Mouse (Mus musculus) hindlimb bud, embryonic 11.5 days (tissue): Measurements from ENCODE around the gene Pif1.

Experiments used
- DNase-seq: peaks from one replicate; pipeline ENCODE4 v3.0.0-alpha.2; 2012; ENCODE audit warnings: low read depth, low spot score; ENCODE audit errors: extremely low spot score

Gene Pif1

DNA sequence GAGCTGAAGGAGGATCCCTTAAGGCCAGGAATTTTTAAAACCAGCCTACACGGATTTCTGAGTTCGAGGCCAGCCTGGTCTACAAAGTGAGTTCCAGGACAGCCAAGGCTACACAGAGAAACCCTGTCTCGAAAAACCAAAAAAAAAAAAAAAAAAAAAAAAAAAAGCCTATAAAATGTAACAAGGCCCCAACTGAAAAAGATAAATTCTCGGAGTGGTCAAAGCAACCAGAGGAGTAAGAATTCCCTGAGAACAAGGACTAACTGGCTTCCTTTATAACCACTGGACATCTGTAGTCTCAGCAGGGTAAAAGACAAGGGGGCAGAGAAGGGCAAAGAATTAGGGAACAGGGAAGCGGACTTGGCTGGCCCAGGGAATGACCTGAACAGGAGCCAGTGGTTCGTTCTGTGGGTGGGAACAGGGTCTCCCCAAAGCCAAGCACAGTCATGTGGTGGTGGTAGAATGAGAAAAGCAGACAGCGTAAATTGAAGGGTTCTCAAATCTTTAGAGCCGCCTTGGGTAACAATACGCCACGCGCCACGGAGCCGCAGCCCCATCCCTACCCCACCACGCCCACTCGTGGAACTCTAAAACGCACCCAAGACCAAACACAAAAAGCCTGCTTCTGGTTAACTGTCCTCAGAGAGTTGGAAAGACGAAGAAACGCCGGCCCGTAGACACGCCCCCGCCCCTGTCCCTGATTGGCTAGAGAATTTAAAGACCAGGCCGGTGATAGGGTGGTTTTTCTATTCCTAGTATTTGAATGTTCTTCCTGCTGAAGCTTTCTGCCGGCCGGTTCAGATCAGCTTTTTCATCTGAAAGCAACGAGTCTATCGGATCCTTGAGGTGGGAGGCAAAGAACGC lies at the start of gene Pif1:
Gene Pif1, plus strand, starts transcription at position 755 of the 864 bp plus-strand sequence.
- DNase-seq: peak; percentile 53

DNA sequence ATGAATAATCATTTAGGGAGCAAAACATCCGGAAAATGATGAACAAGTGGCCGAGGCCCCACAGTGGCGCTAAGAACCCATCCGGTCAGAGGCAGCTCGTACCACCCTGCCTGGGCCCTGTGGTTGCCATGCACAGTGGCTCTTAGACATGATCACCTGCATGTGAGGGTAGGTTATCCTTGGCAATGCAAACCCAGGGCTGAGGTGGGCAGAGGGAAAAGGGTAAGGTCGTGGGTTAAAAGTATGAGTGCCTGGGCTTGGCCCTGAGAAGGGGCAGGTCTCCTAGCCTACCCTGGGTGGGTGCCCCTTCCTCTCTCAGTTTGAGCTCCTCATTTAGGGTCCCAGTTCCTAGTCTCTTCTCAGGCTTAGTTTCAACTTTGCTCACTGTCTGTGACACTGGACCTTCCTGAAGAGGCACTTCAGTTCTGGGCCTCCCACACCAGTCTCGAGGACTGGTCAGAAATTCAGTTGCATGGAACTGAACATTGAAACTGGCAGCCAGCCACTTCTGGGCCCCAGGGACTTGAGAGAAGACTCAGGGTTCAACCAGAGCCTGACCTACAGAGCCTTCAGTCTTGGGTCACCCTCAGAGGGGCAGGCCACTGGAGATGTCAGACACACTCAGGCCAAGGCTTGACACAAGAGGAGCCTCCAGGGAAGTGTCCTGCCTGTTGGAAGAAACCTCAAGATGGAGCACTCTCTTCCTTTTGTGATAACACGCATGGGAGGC lies 48.9 kb upstream of the Pif1 start:
- DNase-seq: no peak

DNA sequence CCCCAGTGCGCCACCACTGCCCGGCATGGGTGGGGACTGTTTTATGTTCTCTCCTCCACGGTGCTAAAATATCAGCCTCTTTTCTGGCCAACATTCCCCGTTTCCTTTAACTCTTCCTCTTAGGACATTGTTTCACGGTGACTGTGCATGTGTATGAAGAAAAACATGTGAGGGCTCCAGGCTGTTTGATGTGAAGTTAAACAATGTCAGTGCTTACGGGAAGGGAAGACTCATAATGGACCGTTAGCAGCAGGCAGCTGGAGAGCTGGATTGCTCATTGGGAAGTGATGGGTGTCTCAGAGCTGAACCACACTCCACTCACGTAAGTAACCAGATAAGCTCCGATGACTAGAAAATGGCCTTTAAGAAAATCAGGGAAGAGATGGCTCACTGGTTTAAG lies 47.3 kb upstream of the Pif1 start:
- DNase-seq: no peak

DNA sequence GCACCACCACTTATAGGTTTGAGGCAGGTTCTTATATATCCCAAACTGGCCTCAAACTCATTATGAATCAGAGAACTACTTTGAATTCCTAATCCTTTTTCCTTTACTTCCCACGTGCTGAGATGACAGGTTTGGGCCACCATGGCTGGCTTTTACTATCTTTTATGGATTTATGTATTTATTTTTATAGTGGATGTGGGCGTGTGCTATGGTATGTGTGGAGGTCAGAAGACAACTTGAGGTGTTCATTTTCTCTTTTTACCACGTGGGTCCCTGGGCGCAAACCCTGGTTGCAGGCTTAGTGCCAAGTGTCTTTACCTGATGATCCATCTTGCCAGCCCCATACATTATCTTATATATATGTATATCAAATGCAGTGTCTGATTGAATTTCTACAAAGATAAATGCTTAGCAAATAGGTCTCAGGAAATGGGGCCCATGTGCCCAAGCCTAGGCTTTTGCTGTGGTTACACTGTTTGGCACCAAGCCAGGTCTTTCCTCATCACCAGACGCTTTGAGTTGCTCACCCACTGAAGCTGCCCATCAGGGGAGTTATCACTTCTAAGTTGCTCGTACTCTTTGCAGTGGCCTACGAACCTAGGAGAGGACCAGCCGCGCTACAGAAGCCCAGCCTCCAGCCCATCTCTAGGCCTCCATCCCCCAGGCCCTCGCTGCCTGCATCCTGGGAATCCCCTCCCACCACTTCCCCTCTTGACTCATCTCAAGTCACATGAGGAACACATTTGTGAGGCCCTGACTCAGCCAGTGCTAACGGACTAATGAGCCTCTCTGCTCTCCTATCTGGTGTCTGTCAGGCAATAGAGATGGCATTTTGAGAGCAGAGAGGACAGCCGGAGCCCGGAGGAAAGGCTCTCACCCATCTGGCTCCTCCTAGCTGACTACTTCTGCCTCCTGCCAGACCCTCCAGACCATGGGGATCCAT lies 45.6 kb upstream of the Pif1 start:
- no peak for DNase-seq

DNA sequence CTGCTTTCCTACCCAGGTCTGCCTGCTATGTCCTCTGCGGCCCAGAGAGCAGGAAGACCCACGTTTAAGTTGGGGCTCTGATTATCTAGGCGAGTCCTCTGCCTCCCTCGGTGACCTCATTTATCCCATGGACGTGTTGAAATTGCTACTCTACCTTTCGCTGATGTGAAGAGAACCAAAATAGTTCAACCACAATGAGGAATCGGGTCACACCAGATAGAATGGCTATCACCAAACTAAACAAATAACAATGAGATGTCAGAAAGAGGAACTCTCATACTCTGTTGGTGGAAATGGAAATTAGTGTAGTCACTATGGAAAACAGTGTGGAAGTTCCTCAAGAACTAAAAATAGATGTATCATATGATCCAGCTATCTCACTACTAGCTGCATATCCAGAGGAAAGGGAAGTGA lies 44.8 kb upstream of the Pif1 start:
- DNase-seq: no peak

DNA sequence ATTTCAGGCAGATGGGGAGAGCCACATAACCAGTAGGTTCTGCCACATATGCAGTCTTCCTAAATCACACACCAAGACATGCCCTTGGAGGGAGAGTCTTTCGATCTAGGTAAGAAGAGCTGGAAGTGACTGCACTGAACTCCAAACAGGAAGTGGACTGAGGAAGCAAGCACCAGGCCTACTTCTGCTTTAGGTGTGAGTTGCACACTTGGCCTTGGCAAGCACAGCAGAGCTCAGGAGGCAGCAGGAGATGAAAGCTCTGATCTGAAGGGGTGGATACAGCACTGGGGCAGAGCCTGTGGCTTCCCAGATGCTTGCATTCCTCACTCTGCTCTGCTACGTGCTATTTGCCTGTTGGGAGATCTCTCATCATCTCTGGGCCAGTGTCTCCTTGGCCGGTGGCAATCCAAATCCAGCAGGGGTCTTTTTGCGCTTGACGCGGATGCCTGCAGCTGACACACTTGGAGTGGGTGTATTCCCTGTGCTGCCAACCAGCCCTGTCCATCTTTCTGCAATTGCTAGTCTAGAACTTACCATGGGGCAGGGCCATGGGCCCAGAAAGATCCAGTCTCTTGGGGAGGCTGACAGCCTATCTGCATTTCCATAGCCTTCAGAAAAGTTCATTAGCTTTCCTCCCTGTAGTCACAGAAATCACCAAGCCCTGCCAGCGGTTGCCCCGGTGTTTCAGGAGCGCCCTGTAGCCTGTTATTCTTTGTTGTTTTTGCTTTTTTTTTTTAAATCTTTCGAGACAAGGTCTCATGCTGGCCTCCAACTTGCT lies 41.1 kb upstream of the Pif1 start:
- DNase-seq: no peak

DNA sequence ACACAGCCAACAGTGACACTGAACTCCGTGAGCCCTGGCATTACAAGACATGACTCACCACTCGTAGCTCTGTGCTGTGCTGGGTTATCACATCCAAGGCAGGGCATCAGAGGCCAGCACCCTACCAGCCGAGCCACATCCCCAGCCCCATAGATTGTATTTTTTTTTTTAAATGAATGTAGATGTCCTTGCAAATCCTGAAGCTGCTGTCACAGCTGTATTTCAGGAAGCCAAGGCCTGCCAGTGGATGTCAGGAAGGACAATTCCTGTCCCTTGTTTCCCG lies 40.6 kb upstream of the Pif1 start:
- no peak for DNase-seq

DNA sequence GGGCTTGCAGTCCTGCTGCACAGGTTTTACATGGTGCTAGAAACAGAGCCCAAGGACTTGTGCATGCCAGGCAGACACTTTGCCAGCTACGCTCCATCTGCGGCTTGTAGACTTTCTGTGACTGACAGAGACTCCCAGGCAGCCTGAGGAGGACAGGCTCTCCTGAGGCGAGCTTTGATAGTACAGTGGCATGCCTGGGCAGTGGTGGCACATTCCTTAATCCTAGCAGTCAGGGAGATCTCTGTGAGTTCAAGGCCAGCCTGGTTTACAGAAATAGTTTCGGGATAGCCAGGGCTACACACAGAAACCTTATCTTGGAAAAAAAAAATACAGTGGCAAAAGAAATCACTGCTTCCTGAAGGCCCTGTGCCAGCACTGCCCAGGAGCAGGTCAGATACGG lies 39.8 kb upstream of the Pif1 start:
- DNase-seq: no peak

DNA sequence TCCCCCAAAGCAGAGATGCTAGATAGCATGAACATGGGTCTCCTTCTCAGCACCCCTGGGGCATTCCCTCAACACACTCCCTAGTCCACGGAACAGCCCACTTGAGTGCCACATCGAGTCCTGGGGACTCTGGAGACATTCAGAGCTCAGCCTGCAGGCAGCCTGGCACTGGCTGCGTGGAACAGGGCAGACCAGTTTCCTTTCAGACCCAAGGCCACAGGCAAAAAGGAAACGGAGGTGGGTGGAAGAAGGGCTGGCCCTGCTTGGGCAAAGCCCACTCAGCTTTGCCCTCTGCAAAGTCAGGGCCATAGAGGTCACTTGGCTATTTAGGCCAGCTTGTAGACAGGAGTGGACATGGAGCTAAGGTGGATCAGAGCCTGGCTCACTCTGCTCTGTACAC lies 39.1 kb upstream of the Pif1 start:
- DNase-seq: no peak

DNA sequence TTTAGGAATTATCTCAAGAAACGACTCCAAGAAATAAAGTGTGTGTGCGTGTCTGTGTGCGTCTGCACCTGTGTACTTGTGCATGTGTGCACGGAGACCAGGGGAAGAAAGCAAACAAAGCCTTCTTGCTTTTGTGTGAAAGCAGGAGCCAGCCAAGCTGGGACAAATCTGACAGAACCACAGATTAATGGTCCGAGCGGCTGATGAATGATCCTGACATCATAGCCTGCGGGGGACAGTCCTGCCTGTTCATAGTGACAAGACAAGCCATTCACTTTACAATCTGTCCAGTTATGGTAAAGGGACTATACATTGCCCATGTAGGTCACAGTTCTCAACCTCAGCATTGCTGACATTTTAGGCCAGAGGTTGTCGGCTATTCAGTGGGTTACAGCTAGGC lies 38.6 kb upstream of the Pif1 start:
- no peak for DNase-seq

DNA sequence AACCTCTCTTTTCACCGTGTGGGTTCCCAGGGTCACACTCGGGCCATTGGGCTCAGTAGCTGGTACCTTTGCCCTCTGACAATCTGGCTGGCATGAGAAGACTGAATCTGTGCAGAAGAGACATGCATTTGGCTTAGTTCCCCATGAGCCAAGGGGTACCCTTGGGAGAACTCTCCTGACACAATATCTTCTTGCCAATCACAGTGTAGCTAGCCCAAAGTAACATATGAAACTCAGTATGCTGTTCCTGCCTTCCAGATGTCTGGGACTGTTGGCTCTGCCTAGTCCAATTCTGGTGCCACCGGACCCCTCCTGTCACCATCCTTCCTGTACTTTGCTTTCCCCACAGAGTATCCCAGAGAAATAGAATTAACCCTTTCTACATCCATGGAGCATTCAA lies 37.8 kb upstream of the Pif1 start:
- no peak for DNase-seq

DNA sequence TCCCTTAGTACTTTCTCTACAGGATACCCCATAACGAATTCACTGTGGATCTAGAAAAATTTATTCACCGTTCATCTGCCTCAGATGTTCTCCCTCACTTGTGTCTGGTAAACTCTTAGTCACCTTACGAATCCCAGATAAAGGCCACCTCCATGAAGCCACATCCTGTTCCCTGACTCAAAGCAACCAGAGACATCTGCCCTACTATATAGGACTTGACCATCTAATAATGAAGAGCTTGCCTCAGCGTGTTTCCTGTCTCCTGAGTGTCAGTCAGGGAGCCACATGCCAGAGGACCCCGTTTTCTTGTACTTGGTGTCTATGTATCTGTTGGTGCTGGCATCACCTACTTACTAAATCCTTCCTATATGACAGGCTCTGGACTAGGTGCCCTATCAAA lies 37.3 kb upstream of the Pif1 start:
- no peak for DNase-seq

DNA sequence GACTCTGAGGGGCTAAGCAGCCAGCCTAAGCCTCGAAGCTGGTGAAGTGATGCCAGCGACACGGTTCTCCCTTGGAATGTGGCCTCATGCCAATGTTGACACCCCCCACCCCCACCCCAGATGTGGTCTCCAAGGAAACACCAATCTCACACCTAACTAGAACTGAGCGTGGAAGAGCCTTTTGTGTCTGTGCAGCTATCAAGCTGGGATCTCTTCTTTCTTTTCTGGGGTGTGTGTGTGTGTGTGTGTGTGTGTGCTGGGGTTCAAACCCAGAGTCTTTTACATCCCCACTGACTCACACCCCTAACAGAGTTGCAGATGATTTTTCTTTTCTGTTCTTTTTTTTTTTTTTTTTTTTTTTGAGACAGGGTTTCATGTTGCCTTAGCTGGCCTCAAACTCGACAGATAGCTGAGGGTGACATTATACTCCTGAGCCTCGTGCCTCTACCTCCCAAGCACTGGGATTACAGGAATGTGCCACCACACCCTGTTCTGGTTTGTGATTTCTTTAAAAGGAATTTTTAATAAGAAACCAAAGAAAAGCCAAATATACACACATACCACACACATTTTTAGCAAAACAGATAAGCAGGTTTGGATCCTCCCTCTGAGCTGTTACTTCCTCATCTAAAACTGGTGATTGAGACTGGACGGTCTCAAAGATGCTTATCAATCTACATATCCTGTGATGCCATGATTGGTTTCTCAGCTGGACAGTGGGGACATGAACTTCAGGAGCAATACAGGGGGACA lies 36.7 kb upstream of the Pif1 start:
- no peak for DNase-seq

DNA sequence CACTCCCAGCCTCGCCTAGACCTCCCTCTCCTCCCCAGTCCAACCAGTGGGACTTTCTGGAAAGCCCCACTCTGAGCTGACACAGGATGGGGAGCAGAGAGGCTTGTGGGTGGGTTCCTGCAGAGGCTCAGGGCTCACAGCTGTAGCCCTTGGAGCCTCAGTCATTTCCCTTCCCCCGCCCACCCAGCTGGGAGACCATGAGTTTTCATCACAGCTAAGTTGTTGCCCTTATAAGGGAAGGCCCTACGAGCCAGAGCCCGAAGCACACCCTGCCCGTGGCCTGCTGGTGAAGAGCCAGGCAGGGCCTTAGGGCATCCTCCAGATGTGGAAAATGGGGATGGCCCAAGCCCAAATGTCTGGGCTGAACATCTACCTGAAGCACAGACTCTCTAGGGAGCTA lies 35.9 kb upstream of the Pif1 start:
- no peak for DNase-seq

DNA sequence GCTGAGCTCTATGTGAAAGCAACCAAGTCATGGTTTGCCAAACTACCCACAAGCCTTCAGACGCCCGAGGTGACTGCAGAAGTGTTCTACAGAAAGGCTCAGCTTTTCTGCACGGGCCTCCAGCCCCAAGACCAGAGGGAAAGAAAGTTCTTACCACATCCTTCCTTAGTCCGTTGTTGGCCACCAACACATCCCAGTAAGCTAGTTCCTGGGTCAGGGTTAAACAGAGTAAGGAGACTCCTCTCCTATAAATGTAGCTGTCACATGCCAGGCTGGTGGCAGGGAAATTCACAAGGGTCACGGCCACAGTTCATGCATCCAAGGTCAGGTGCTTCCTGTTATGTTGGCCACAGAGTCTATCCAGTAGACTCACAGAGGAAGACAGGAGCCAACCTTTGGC lies 34.8 kb upstream of the Pif1 start:
- no peak for DNase-seq

DNA sequence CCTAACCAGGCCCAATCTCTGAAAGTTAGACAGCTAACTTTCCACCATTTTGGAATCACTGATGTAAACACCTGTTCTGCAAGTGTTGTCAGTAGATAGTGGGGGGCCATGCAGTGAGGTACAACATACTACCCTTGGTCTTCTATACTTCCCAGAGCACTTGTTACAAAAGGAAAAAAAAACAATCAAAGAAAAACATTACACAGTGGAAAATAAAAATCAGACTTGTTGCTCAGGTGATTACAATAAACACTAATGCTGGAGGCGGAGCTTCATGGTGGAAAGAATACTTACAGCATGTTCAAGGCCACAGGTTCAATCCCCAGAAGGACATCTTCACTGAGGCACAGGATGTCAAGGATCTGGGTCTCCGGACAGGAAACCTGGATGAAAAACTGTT lies 34.2 kb upstream of the Pif1 start:
- no peak for DNase-seq

DNA sequence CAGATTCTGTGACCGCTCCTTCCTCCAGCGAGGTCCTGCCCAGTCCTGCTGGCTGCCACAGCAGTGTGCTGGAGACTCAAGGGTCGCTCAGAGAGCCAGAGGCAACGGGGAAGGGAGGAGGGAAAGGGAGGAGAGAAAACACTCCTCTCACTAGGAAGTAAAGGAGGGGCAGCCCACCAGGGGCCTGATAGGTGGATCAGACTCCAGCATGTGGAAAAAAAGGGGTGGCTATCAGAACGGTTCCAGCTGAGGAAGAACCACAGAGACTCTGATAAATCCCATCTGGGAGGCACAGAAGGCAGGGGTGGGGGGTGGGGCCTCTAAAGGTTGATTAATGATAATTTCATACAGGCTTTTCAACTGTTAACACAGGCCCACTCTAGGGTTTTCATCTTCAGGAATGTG lies 32.0 kb upstream of the Pif1 start:
- DNase-seq: no peak

DNA sequence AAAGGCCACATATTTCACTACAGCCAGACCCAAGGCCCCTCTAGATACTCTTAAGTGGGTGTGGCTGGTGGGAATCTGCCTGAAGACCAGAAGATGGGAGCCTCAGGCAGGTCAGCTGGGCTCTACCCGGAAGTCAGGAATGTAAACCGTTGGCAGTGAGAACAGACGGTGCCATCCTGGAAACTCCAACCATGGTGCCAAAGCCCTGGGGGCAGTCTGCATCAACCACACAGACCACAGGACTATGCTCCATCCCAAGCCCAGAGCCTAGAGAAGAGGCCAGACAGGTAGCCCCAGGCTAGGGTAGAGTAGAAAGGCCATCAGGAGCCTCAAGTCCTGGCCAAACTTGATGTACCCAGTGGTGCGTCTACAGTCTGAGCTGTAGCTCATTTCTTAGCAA lies 31.3 kb upstream of the Pif1 start:
- no peak for DNase-seq

DNA sequence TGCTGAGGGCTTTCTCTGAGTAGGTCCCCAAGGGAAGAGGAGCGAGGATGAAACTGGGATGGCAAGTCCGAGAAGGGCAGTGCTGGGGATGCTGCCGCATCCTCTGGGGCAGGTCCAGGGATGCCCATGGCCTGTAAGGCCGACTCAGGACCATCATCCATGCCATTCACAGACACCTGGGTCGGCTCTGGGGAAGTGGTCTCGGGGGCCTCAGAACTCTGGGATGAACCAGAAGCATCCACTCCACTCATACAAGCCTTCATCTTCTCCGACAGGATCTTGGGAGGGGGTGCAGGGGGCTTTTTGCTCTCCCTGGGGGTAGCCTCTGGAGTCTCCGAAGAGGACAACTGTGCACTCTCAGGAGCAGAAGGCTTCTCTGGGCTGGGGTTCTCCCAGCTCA lies 30.6 kb upstream of the Pif1 start:
- DNase-seq: no peak

DNA sequence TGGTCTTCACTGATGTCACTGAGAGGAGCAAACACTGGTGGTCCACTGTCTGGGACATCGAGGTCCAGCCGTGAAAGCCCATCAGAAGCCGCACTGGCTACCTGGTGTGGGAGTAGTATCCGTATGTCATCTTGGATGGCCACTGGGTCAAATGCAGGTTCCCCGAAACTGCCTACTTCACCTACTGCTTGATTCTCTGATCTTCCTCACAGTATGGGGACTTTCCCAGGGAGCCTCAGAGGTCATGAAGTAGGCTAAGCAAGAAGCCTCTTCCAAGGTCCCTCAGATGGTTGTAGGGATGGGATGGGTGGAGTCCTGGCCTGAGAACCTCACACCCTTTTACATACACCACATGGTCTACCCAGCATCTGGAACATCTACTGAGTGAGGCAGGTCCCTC lies 30.0 kb upstream of the Pif1 start:
- DNase-seq: no peak
